ENCODE assay signal across 8 mouse cellular contexts in the genomic region with DNA sequence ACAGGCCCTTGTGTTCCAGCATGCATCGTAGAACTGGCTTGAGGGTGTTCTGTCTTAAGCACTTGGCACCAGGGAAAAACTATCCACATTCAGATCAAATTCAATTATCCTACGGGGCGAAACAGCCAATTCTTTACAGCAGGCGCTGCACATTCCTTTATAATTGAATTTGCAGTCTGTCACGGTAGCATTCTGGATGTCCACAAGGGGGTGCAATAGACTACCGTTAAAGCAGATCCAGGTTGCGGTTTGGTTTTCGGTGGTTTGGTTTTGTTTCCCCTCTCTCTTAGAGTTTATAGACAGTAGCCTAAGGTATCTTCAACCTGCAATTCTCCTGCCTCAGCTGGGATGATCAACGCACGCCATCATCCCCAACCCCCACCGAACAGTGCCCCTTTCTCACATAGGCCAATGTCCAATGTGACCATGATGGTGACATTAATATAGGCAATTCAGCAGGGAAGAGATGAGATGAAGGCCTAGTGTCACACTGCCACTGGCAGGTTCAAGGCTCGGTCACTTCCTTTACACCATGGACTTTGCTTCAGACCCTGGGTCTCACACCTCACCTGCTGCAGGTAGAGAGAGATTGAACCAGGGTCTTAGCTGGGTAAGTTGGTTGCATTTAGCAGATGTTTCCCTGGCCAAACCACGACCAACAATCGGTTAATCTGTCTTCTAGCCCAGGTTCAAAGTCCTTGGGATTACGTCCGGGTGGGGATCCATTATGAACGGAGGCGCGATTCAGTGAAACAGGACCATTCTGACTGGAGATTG. TPM values are rescaled to one million over a fixed set of nuclear protein-coding genes. Genes with fewer than 3 reads are reported as not detected.
DNase-seq lines count a peak whose midpoint lies in the region; ATAC-seq and TF ChIP-seq lines count a peak whose summit lies in the region.

No protein-coding gene starts in this region.

- ATAC-seq in forebrain, postnatal 0 days, result peak; percentile 48
- no peak for ATAC-seq in stomach, postnatal 0 days (ENCODE audit: low FRiP score, low TSS enrichment)

- H3K4me3 ChIP-seq in forebrain, postnatal 0 days (ENCODE audit: low read depth, low read length), result no peak overlapping the region
- no peak overlapping the region for H3K4me3 ChIP-seq in stomach, postnatal 0 days (ENCODE audit: low read depth, low read length)

- peak; percentile 84 for TF ChIP-seq CTCF in forebrain, postnatal 0 days (IDR thresholded peaks at IDR 0.05; ENCODE audit: low read depth)
- peak; percentile 81 for TF ChIP-seq CTCF in stomach, postnatal 0 days (IDR thresholded peaks at IDR 0.05; ENCODE audit: low read depth)

- no peaks in the 10 kb centered on the region for H3K9me3 ChIP-seq in forebrain, postnatal 0 days (ENCODE audit: low read length)
- H3K9me3 ChIP-seq in stomach, postnatal 0 days (ENCODE audit: control insufficient read depth, low read length), result no peaks in the 10 kb centered on the region

- 0 out of 2 replicates have a peak, but pooled peaks cover 2% of the 10 kb centered on the region for H3K36me3 ChIP-seq in forebrain, postnatal 0 days (ENCODE audit: insufficient read depth)
- peaks cover 2% of the 10 kb centered on the region; the same call in 1 of the 2 replicates for H3K36me3 ChIP-seq in stomach, postnatal 0 days (ENCODE audit: control insufficient read depth, insufficient read depth, low read length)

- H3K4me2 ChIP-seq in forebrain, postnatal 0 days (ENCODE audit: low read depth), result 0 out of 2 replicates have a peak overlapping the region, but pooled peaks have one; percentile 17
- H3K4me2 ChIP-seq in stomach, postnatal 0 days (replicated peaks; ENCODE audit: low read depth), result no peak overlapping the region; the same call in 1 of the 2 replicates

- no peak overlapping the region for H3K9ac ChIP-seq in forebrain, postnatal 0 days
- no peak overlapping the region for H3K9ac ChIP-seq in stomach, postnatal 0 days (ENCODE audit: low read length)

- no peaks in the 10 kb centered on the region for H3K27me3 ChIP-seq in forebrain, postnatal 0 days (ENCODE audit: insufficient read depth, low read length)
- H3K27me3 ChIP-seq in stomach, postnatal 0 days (ENCODE audit: control insufficient read depth, insufficient read depth, low read length), result no peaks in the 10 kb centered on the region

- H3K4me1 ChIP-seq in forebrain, postnatal 0 days (ENCODE audit: insufficient read depth), result peaks cover 2% of the 10 kb centered on the region
- H3K4me1 ChIP-seq in stomach, postnatal 0 days (replicated peaks; ENCODE audit: control insufficient read depth, insufficient read depth), result no peaks in the 10 kb centered on the region

- TF ChIP-seq EP300 in stomach, postnatal 0 days (optimal IDR thresholded peaks at IDR 0.05), result no peak

- WGBS in forebrain, postnatal 0 days, result 38% methylated on average over 19 of the region's 19 CpGs
- 47% methylated on average over 19 of the region's 19 CpGs for WGBS in stomach, postnatal 0 days

- peak; percentile 42 for DNase-seq in adrenal gland, postnatal 10 days
- no peak for DNase-seq in adrenal gland, postnatal 25 days
- DNase-seq in CD4-positive, CD25-positive, alpha-beta regulatory T cell, adult 2 months (ENCODE audit: low read depth, low spot score), result peak; percentile 86
- DNase-seq in cerebellum, adult 18-20 months, result peak; percentile 44 to 55
- peak; percentile 85 for DNase-seq in forebrain, postnatal 0 days
- peak; percentile 46 to 60 for DNase-seq in kidney, postnatal 36 days
- DNase-seq in lung, postnatal 14 days, result peak; percentile 60
- peak; percentile 40 for DNase-seq in stomach, postnatal 0 days (ENCODE audit: low spot score)

- H3K27ac ChIP-seq in forebrain, postnatal 0 days (ENCODE audit: low read depth, low read length), result no peak overlapping the region
- H3K27ac ChIP-seq in stomach, postnatal 0 days (replicated peaks), result no peak overlapping the region

RNA-seq across cellular contexts. Expression of a gene that starts 12.2 kb away (rescaled TPM):
- 10 to 100 TPM; 51.2 TPM for total RNA-seq in adrenal gland, postnatal 10 days (2021)
- 49.1 and 54.8 TPM in 2 replicates for total RNA-seq in adrenal gland, postnatal 25 days (2021)
- total RNA-seq in forebrain, postnatal 0 days (2014; rRNA removed), result 20.0 and 22.7 TPM in 2 replicates
- polyA plus RNA-seq in forebrain, postnatal 0 days (2015; fragmentation: Nextera tagmentation; extraction: Ambion mirVana), result 34.7 and 42.3 TPM in 2 replicates
- 139 and 140 TPM in 2 replicates for polyA plus RNA-seq in stomach, postnatal 0 days (2015; fragmentation: Nextera tagmentation; extraction: Ambion mirVana)

RNA-seq across cellular contexts. Expression of a gene that starts 12.8 kb away (rescaled TPM):
- total RNA-seq in adrenal gland, postnatal 10 days (2021), result 1 to 10 TPM; 3.2 to 4.5 TPM
- total RNA-seq in adrenal gland, postnatal 25 days (2021), result 0.30 TPM in 1 of 2 replicates, not detected in the other
- 0.14 TPM in 1 of 2 replicates, not detected in the other for total RNA-seq in forebrain, postnatal 0 days (2014; rRNA removed)
- polyA plus RNA-seq in forebrain, postnatal 0 days (2015; fragmentation: Nextera tagmentation; extraction: Ambion mirVana), result 0.28 and 0.67 TPM in 2 replicates
- 0.24 and 0.52 TPM in 2 replicates for polyA plus RNA-seq in stomach, postnatal 0 days (2015; fragmentation: Nextera tagmentation; extraction: Ambion mirVana)
